Mouse (Mus musculus): ENCODE measurements at regions not wholly inside any gene's neighbourhood (a gene's known extent, or its start where the extent isn't known, plus 50 kb on each side); places are given as distances from the start of the nearest gene placed in this dataset.
A peak's percentile ranks its signal among the peaks of the same experiment; 100 is the strongest.

- DNase-seq (ENCODE audit: low spot score in 2 of 2) = no peak
Measured at GRCm38 (mm10) chr8:117899892-117900291, 98.1 kb upstream of the Mphosph6 start.

GRCm38 (mm10) chr8:117898015-117898414 lies 96.3 kb upstream of the Mphosph6 start:
- DNase-seq (ENCODE audit: low spot score in 2 of 2) = peak; percentile 47 to 53

- DNase-seq (ENCODE audit: low spot score in 2 of 2) = no peak
Measured at GRCm38 (mm10) chr8:117894861-117895260, 93.1 kb upstream of the Mphosph6 start.

GRCm38 (mm10) chr8:117890211-117890610 lies 88.5 kb upstream of the Mphosph6 start:
- DNase-seq (ENCODE audit: low spot score in 2 of 2) = no peak

- no peak for DNase-seq (ENCODE audit: low spot score in 2 of 2)
Measured at GRCm38 (mm10) chr8:117881414-117881973, 79.8 kb upstream of the Mphosph6 start.

GRCm38 (mm10) chr8:117880279-117880975 lies 78.7 kb upstream of the Mphosph6 start:
- no peak for DNase-seq (ENCODE audit: low spot score in 2 of 2)

- DNase-seq (ENCODE audit: low spot score in 2 of 2) = no peak
Measured at GRCm38 (mm10) chr8:117873611-117874010, 71.9 kb upstream of the Mphosph6 start.

- no peak for DNase-seq (ENCODE audit: low spot score in 2 of 2)
Measured at GRCm38 (mm10) chr8:117867138-117867537, 65.4 kb upstream of the Mphosph6 start.

- DNase-seq (ENCODE audit: low spot score in 2 of 2) = no peak
Measured at GRCm38 (mm10) chr8:117865014-117865413, 63.3 kb upstream of the Mphosph6 start.

- DNase-seq (ENCODE audit: low spot score in 2 of 2) = peak; percentile 68 to 71
Measured at GRCm38 (mm10) chr8:117863837-117864236, 62.1 kb upstream of the Mphosph6 start.

- no peak for DNase-seq (ENCODE audit: low spot score in 2 of 2)
Measured at GRCm38 (mm10) chr8:117862318-117862717, 60.6 kb upstream of the Mphosph6 start.

GRCm38 (mm10) chr8:117859734-117860133 lies 58.0 kb upstream of the Mphosph6 start:
- no peak for DNase-seq (ENCODE audit: low spot score in 2 of 2)

- no peak for DNase-seq (ENCODE audit: low spot score in 2 of 2)
Measured at GRCm38 (mm10) chr8:117859095-117859494, 57.4 kb upstream of the Mphosph6 start.

- no peak for DNase-seq (ENCODE audit: low spot score in 2 of 2)
Measured at GRCm38 (mm10) chr8:117856121-117856520, 54.4 kb upstream of the Mphosph6 start.

GRCm38 (mm10) chr8:117854942-117855491 lies 53.3 kb upstream of the Mphosph6 start:
- no peak for DNase-seq (ENCODE audit: low spot score in 2 of 2)

GRCm38 (mm10) chr8:117854301-117854700 lies 52.6 kb upstream of the Mphosph6 start:
- DNase-seq (ENCODE audit: low spot score in 2 of 2) = no peak

- DNase-seq (ENCODE audit: low spot score in 2 of 2) = no peak
Measured at GRCm38 (mm10) chr8:117853408-117853807, 51.7 kb upstream of the Mphosph6 start.

GRCm38 (mm10) chr8:117852521-117852920 lies 50.8 kb upstream of the Mphosph6 start:
- no peak for DNase-seq (ENCODE audit: low spot score in 2 of 2)

Measured in layer of hippocampus, postnatal 10 days (tissue).